Mouse (Mus musculus) CD4-positive helper T cell, adult 2 months (primary cell): Measurements from ENCODE around the gene Ubr1.
"Not testable (repeated sequence)": the region's sequence is repeated elsewhere in the genome, so short reads cannot be mapped to it uniquely, and the experiment has no call there.

ENCODE experiments used
- DNase-seq: peaks from one replicate; pipeline ENCODE4 v3.0.0-alpha.2; 2012; ENCODE audit warnings: low read depth, missing footprints, low spot score

Ubr1 gene

DNA sequence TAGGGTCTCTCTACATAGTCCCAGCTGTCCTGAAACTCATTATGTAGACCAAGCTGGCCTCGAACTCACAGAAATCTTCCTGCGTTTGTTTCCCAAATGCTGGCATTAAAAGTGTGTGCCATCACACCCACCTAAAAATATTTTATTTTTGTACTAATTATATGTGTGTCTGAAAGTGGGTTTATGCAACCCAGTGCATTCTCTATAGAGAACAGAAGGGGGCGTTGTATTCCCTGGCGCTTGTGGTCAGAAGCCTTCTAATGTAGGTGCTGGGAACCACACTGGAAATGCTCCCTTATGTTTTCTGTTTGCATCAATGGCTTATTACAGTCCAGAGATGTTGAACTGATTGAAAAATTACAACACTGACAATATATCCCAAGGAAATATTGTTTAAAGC is 5.8 kb upstream of the Ubr1 start:
- DNase-seq, result peak; percentile 56

DNA sequence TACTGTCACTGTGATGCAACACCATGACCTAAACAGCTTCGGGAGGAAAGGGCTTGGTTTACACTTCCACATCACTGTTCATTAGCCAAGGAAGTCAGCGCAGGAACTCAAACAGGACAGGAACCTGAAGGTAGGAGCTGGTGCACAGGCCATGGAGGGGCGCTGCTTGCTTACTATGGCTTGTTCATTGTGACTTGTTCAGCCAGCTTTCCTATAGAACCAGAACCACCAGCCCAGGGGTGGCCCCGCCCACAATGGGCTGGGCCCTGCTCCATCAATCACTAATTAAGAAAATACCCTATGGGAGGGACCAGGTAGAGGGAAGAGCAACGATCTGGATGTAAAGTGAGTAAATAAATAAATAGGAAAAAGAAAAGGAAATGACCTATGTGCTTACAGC is 2.4 kb upstream of the Ubr1 start:
- peak; percentile 13 for DNase-seq

DNA sequence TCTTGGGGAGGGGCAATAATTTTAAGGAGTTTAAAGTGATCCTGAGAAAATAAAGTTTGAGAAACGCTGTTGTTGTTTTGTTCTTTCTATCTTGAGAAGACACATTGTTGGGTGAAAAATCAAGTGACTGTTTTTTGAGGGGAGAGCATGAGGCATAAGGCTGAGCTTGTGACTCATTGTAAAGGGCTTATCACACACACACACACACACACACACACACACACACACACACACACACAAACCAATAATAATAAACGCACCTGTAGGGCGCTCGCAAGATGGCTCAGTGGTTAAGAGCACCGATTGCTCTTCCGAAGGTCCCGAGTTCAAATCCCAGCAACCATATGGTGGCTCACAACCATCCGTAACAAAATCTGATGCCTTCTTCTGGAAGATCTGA is 1.7 kb upstream of the Ubr1 start:
- DNase-seq, result not testable (repeated sequence)

DNA sequence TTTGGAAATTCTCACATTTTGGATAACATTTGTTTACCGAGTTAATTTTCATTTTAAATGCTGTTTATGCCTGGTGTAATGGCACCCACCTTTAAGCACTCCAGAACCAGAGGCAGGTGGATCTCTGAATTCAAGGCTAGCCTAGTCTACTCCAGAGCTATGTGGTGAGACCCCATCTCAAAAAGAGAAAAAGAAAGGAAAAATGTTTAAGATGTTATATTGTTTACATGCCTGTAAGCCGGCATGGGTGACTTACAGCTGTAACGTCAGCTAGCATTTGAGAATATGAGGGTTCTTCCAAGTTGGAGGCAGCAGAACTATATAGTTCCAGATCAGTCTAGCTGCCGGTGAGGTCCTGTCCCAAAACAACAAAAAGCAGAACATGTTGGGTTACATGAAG is 1.3 kb upstream of the Ubr1 start:
- no peak for DNase-seq

DNA sequence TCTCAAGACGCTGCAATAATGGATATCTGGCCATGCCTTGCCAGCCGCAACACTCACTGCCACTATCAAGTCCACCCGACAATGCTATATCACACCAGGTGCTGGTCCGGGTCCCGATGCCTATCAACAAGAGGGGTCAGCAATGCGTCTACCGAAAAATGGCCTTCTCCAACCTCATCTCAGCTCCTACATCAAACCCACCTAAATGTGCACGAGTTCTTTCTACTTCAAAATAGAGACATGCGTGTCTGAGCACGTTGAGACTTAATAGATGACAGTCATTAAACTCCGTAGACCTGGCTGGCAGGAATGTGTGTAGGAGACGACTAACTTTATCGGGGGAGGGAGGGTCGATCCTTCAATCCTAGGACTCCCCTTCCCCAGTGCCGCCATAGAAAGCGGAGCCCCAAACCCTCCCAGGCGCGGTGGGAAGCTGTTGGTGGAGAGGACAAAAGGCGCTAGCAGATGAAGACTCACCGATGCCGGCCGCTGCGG is 423 bp downstream of the Ubr1 start:
- no peak for DNase-seq

DNA sequence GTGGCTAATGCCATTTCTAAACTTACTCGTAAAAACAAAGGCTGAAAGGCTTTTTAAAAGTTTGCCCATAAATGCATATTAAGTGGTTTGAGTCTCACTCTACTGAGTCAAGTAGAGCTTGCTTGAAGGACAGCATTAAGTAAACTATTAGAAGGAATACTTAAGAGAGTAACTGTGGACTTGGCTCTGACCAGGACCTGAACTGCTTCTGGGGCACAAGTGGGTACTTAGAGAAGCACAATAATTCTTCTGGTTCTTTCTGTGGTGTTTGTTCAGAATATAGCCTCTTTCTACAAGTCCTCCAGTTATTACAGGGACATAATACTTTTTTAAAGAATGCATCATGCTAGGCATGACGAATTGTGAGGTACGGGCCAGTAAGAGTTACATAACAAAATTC is 5.0 kb downstream of the Ubr1 start:
- DNase-seq, result no peak

DNA sequence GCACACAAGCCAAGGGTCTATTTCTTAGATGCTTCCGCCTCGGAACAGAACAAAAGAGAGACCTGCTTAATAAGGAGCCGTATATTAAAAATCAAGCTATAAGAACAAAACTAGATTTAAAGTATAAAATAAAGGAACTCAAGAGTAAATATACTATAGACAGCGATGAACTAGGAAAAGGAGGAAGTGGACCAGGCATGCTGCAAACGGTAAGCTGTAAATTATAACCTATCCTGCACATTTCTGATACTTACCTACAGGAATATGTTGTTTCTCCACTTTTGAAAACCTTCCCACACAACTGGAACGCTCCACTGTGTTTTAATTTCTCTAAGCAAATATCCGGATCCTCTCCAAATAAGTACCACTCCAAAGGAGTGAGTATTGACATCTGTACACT is 7.4 kb downstream of the Ubr1 start:
- DNase-seq, result no peak

DNA sequence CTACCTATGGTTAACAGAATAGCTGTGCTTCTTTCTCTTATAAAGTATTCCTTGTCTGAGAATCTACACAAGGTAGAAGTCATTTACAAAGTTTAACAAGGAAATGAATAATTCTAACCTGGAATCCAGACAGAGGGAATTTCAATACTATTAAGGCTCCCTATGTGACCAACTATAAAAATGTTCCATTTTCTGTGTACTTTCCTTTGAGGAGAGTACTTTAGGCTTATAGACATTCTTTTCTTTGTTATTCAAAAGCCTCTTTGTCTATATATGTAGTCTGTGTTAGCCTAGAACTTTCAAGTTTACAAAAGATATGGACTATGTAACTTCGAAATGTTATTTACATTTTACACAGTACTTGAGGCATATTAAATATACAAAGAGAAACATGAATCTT is 10.3 kb downstream of the Ubr1 start:
- DNase-seq, result no peak

DNA sequence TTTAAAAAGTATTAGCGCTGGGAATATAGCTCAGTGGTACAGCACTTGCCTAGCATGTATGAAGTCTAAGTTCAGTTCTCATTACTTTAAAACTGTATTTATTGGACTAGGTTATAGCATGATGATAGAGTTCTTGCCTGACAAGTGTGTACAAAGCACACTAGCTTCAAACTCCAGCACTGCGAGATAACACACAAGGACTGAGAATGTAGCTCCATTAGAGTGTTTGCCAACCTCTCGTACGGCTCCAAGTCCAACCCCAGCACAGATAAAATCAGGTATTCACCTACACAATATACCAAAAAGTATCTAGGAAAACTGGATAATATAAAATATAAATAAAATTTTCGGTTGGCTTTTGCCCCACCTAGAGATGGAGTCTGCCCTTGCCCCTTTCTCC is 10.7 kb downstream of the Ubr1 start:
- no peak for DNase-seq

DNA sequence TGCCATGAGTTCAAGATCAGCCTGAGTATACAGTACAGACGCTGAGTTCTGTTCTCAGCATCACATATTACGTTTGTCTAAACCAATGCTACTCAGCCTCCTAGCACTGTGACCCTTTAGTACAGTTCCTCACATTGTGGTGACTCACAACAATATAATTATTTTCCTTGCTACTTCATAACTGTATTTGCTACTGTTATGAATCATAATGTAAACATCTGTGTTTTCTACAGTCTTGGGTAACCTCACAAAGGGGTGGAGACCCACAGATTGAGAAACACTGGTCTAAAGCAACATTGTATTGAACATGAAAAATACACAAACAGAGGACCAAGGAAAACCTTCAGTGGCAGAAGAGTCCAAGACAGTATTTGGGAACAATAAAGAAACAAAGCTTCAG is 11.2 kb downstream of the Ubr1 start:
- DNase-seq, result no peak

DNA sequence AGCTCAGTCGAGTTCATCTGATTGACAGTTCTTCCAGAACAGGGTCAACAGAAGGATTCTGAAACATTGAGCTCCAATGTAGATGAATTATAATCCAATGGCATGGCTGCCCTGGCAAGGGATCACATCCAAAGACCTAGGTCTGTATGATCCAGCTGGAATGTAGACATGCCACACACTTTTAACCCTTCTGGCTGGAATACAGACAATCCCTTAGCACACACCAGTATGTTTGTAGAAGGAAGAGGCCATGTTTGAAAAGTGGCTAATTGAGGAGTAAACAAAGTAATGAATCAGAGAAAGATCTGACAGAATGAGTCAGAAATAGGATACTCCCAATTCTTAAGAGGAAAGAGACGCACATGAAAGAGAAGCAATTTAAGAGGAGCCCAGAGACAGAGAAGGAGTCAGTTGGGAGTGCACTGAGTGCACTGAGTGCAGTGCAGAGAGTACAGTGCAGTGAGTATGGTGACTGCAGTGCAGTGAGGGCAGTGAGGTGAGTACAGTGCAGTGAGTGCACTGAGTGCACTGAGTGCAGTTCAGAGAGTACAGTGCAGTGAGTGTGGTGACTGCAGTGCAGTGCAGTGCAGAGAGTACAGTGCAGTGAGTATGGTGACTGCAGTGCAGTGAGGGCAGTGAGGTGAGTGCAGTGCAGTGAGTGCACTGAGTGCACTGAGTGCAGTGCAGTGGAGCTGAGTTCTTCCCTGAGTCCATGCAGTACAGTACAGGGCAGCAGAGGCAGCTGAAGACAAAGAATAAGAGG is 18.2 kb downstream of the Ubr1 start:
- DNase-seq, result no peak

DNA sequence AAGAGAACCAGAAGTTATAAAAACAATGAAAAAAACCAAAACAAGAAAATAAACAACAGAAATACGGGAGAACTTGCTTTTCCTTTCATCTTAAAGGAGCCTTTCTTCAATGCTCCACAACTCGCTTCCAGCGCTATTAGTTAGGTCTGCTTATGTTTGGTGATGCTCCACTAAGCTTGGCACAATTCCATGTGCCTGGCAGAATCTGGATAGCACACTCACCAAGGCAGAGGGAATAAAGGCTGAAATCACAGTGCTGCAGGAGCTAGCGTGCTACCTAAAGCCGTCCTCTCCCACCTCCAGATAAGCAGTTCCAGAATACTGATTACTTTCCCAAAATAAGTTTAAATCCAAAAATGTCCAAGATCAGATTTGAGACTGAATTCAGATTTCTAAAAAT is 19.3 kb downstream of the Ubr1 start:
- DNase-seq, result no peak

DNA sequence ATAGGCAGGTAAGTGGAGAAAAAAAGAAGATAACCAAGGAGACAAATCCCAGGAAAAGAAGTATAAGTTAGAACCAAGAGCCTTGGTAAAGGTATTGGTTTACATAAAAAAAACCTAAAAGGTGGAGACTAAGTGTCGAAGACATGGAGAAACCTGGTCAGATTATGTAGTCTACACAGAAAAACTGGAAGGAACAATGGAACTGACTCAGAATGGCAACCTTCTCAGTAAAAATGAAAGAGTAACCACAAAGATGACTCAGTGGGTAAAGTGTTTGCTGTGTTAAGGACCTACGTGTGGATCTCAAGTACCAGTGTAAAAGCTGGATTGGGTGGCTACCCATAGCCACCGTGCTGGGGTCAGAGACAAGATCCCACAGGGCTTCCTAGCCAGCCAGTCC is 37.5 kb downstream of the Ubr1 start:
- DNase-seq, result no peak

DNA sequence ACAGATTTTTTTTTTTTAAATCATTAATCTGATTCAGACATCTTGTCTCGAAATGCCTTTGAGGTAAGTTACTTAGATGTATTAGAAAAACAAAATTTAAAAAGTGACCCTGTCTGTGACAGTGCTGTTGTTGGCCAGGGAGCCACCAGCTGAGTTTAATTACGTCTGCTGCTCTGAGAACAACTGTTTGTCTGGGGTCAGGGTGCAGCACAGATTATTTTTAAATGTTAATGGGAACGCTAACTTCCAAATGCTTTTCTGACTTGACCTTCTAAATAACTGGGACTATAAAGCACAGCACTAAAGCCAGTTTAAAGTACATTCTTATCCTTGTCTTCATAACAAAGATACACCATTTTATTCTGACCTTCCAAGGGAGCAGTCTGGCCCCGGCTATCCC is 61.0 kb downstream of the Ubr1 start:
- DNase-seq, result no peak

DNA sequence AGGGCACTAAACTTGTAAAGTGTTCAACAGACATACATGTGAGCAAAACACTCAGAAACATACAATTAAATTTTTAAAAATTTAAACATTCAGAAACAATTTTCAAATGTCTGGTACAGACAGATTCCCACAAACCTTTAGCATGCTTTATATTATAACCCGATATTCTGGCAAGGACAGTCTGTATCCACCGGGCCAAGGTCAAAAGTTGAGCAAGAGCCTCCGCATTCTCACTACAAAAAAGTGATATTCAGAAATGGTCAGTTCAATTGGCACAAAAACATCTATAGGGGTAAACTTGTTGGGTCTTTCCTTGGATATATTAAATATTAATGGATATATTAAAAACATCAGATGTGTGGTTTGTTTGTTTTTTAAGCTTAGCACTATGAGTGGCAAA is 74.2 kb downstream of the Ubr1 start:
- DNase-seq, result no peak

DNA sequence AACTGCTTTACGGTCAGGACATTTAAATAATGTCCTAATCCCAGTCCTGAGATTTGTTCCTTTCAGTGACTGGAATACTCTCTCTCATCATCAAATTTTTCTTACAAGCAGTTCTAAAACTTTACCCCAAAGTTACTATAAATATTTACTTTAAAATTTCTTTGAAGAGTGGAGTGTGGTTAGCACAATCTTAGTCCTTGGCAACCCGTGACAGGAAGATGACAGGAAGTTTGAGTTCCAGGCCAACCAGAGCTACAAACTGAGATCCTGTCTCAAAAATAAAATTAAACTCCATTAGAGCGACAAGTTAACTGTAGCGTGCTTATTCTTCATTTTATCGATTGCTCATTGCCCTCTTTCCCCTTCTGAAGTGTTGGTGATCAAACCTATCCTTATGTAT is 82.9 kb downstream of the Ubr1 start:
- peak; percentile 34 for DNase-seq

DNA sequence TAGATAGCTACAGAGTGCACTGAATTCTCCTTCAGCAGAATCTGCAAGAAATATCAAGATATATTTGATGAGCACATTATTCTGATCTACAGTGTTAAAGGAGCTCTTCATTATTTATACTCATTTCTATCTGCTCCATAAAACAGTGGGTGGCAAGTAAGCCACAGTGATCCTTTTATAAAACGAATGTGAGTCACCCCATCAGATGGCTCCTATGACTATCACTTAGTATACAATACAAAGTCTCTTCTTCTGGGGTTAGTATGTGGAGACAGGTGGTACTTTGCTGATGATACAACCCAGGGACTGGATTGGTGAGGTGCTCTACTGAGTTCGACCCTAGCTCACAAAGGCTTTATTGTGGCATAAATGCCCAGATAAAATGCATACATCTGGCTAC is 97.3 kb downstream of the Ubr1 start:
- no peak for DNase-seq

DNA sequence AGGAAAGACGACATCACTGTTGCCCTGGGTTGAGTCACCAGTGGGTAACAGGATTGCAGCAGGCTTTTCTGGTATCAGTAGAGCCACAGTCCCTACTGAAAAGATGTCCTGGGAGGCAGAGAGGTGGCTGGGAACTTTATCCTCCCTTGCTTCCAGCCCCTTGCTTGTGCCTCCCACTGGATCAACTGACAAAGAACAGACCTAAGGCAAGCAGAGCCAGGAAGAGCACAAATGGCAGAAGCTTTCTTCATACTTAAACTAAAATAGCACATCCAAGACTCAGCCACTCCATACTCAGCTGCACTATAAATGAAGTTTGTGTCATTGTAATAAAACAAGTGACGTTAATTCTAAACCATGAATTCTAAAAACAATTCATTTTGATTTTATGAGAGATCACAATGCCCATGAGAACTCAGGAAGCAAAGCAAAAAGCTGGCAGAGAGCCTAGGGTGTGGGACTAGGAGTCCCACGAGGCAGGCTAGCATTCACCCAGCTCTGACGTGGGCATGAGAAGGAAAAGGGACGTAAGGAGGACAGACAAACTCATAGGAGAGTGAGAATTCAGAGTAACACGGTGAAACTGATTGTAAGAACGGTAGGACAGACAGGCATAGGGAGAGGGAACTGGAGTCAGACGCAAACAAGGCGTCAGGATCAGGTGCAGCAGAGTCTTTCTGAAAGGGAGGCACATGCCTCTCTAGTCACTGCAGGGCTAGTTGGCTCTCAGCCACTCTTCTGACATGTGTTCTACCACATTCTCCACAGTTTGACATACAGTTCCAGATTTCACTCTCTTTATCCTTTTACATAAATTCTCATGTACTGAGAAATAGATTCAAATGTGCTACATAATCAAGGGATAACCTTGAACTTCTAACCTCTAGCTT is 98.8 kb downstream of the Ubr1 start:
- DNase-seq, result no peak

DNA sequence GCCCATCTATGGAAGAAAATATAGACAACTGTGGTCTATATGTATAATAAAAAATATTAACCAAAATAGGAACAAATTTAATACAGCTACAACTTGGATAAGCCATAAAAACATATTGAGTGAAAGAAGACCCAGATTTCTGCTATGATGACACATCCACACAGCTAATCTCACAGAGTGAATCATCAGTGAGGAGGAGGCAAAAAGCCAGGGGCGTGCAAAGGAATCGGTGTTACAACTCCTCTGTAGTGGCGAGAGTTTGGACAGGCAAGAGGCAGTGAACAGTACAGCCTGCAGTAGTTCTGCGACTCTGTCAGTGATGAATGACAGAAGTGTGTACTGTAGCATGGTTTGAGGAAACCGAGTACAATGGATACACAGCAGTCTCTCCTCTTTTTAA is 103.2 kb downstream of the Ubr1 start:
- no peak for DNase-seq

DNA sequence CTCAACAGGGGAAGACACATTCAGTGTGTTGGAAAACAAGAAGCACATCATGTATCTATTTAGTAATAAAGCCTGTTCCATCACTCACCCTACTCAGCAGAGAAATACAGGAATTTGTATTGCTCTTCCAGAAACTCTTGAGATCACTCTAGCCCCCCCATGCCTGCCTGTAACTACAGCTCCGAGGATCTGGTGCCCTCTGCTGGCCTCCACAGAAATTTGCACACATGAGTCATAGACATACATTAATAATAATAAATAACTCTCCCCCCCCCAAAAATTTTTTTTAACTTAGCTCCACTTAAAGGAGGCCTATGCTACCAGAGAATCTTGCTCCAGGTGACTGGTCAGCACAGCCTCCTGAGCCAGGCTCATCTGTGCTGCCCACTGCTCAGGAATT is 104.0 kb downstream of the Ubr1 start:
- DNase-seq, result peak; percentile 45

DNA sequence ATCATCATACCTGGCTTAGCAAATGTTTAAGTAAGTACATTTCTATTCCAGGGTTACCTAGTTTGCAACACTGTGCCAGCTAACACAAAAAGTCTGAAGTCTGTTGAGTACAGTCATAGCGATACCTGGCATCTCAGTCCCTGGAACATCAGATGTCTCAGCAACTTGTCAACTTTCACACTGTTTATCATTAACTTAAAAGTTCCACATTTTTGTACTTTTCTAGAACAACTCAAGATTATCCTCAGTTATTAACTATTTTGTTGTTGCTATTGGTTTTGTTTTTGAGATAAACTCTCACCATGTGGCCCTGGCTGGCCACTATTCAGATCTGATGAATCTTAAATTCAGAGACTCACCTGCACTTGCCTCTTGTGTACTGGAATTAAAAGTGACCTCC is 107.1 kb downstream of the Ubr1 start:
- no peak for DNase-seq

DNA sequence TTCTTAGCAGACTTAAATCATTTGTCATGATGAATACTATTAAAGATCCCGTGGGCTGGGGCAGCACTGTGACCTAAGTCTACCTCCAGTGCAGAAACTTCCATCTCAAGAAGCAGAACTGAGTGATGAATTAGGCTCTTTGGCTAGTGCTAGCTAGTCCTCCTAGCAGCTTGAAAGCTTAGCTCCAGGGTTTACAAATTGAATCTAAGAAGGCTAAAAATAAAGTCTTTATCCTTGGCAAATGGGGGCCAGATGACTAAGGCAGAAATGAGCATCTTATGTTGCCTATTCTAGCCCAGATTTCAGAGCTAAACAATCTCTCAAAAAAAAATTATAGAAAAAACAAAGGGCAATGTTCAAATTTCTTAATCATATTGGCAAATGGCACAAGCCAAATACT is 109.8 kb downstream of the Ubr1 start:
- DNase-seq, result no peak

DNA sequence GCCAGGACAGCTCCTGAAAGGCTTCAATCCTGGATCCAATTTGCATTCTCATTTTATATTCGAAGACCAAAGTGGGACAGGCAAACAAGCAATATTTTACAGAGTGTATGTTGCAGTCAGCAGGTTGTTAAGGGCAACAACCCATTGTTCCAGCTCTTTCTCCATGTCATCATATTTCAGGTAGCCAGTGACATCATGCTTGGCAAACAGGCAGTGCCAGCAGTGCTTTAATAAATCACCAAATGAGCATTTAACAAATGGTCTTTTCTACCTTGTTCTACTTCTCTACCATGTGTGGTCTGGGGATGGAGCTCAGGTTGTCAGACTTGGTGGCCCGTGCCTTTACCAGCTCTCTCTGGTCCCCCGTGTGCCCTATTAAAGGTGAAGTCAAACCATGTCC is 112.4 kb downstream of the Ubr1 start:
- DNase-seq, result no peak
